Mouse (Mus musculus): ENCODE results near the gene Wasl. TPM values are rescaled to one million over a fixed set of nuclear protein-coding genes. Genes with fewer than 3 reads are reported as not detected.

Gene Wasl
- polyA plus RNA-seq, 1 experiment: 18.2 TPM

GRCm38 (mm10) chr6:24622098-24622497 lies 42.7 kb downstream of the Wasl start:
- Histone ChIP-seq H3K27ac (replicated peaks; ENCODE audit: low read depth, low read length) (no peak overlapping the region), H3K4me1 (ENCODE audit: control insufficient read depth, insufficient read depth, insufficient read length, low read length) (no peaks in the 10 kb centered on the region), H3K4me3 (ENCODE audit: insufficient read depth, low read depth, low read length) (no peak overlapping the region)

DNA sequence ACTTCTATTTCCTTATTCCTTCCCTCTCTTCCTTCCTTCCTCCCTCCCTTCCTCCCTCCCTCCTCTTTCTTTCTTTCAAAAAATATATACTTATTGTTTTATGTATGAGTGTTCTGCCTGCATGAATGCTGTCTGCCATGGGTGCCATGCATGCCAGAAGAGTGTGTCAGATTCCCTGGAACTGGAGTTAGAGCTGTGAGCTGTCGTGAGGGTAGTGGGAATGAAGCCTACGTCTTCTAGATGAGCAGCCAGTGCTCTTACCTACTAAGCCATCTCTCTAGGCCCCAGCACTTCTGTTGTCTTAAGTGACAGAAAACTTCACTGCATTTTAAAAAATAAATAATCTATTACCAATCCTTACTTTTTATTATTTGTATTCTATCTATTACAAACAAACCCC lies 43.9 kb downstream of the Wasl start:
- no peaks in the 10 kb centered on the region for H3K4me1 ChIP-seq (ENCODE audit: control insufficient read depth, insufficient read depth, insufficient read length, low read length)
- H3K27ac ChIP-seq (replicated peaks; ENCODE audit: low read depth, low read length): no peak overlapping the region
- no peak overlapping the region for H3K4me3 ChIP-seq (ENCODE audit: insufficient read depth, low read depth, low read length)

- Histone ChIP-seq H3K27ac (replicated peaks; ENCODE audit: low read depth, low read length) (no peak overlapping the region), H3K4me1 (ENCODE audit: control insufficient read depth, insufficient read depth, insufficient read length, low read length) (no peaks in the 10 kb centered on the region)
These were observed 45.3 kb downstream of the Wasl start for GRCm38 (mm10) chr6:24619285-24620045.

DNA sequence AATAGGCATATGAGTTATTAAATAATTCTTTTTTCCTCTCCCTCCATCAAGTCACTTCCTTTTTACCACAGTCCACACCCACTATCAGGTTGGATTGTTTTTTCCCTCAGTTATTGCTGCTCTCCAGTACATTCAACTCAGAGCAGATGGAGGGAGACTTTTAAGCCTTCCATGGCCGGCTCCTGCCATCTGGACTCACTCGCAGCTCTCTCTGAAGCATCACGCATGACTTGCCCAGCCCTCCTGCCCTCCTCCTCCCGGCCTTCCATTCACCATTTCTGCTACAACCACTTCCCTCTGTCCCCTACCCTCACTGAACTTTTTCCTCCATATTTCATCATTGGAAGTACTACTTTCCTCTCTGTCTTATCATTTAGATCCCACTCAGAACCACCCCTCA lies 48.1 kb downstream of the Wasl start:
- Histone ChIP-seq H3K27ac (replicated peaks; ENCODE audit: low read depth, low read length) (no peak overlapping the region), H3K4me3 (ENCODE audit: insufficient read depth, low read depth, low read length) (no peak overlapping the region), H3K4me1 (ENCODE audit: control insufficient read depth, insufficient read depth, insufficient read length, low read length) (no peaks in the 10 kb centered on the region)

More at GRCm38 (mm10) chr6:24619285-24620045, 45.3 kb downstream of the Wasl start:
- H3K4me3 ChIP-seq (ENCODE audit: insufficient read depth, low read depth, low read length): no peak overlapping the region

- H3K27ac ChIP-seq (replicated peaks; ENCODE audit: low read depth, low read length): no peak overlapping the region
- H3K4me3 ChIP-seq (ENCODE audit: insufficient read depth, low read depth, low read length): no peak overlapping the region
- H3K4me1 ChIP-seq (ENCODE audit: control insufficient read depth, insufficient read depth, insufficient read length, low read length): no peaks in the 10 kb centered on the region
These were observed 50.9 kb downstream of the Wasl start for GRCm38 (mm10) chr6:24613918-24614317.

DNA sequence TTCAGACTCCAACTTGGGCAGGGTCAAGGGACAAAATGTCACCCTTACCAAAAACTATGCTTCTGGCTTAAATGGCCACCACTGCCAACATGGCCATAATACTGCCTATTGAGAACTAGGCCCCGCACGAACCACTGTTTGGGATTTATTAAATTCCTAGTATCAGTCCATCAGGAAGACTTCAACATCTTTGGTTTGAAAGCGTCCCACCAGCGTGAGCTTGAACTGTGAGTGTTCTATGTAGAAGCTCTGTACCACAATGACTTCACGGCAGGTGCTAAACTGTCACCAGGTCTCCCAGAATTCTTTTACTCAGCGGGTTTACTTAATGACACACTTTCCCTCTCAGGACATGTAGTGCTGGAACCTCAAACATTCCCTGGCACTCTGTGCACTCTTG lies 51.5 kb downstream of the Wasl start:
- Histone ChIP-seq H3K4me1 (ENCODE audit: control insufficient read depth, insufficient read depth, insufficient read length, low read length) (no peaks in the 10 kb centered on the region), H3K4me3 (ENCODE audit: insufficient read depth, low read depth, low read length) (no peak overlapping the region), H3K27ac (replicated peaks; ENCODE audit: low read depth, low read length) (no peak overlapping the region)

- no peak overlapping the region for H3K4me3 ChIP-seq (ENCODE audit: insufficient read depth, low read depth, low read length)
- no peaks in the 10 kb centered on the region for H3K4me1 ChIP-seq (ENCODE audit: control insufficient read depth, insufficient read depth, insufficient read length, low read length)
- no peak overlapping the region for H3K27ac ChIP-seq (replicated peaks; ENCODE audit: low read depth, low read length)
These were observed 52.6 kb downstream of the Wasl start for GRCm38 (mm10) chr6:24612074-24612755.

DNA sequence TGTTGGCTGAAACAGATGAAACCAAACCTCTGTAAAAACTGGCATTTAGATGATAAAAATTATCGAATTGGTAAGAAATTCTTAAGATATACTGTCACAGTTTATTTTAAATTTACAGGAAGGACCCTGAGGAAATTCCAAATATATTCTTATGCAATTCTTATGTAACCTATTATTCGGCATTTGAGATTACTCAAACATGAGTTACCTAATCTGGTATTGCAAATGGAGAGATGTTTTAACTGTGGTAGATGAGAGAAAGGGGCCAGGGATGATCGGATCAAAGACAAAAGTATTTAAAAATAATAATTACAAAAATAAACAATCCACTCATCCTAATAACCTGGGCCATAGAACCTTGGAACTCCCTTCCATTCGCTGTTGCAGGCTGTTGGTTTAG lies 54.5 kb downstream of the Wasl start:
- Histone ChIP-seq H3K4me3 (ENCODE audit: insufficient read depth, low read depth, low read length) (no peak overlapping the region), H3K27ac (replicated peaks; ENCODE audit: low read depth, low read length) (no peak overlapping the region; the same call in 1 of the 2 replicates), H3K4me1 (ENCODE audit: control insufficient read depth, insufficient read depth, insufficient read length, low read length) (no peaks in the 10 kb centered on the region)

DNA sequence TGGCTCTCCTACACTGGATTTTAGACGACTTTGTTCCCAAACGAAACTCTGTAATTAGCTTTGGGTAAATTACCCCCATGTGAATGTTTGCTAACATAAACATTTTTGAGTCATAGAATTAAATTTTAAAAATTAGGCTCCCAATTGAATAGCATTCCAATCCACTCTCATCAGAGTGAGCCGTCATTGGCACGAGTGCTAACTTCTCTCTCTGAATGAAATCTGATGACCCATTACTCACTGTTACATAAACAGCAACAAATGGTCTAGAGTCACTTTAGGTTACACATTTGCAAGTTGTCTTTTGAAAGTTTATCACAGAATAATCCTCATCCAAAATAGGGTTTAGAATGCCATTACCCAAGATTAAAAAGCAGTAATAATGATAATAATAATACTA lies 55.3 kb downstream of the Wasl start:
- Histone ChIP-seq H3K27ac (replicated peaks; ENCODE audit: low read depth, low read length) (no peak overlapping the region), H3K4me1 (ENCODE audit: control insufficient read depth, insufficient read depth, insufficient read length, low read length) (no peaks in the 10 kb centered on the region), H3K4me3 (ENCODE audit: insufficient read depth, low read depth, low read length) (no peak overlapping the region)

GRCm38 (mm10) chr6:24608682-24609081 lies 56.1 kb downstream of the Wasl start:
- Histone ChIP-seq H3K27ac (replicated peaks; ENCODE audit: low read depth, low read length) (no peak overlapping the region), H3K4me3 (ENCODE audit: insufficient read depth, low read depth, low read length) (no peak overlapping the region), H3K4me1 (ENCODE audit: control insufficient read depth, insufficient read depth, insufficient read length, low read length) (no peaks in the 10 kb centered on the region)

DNA sequence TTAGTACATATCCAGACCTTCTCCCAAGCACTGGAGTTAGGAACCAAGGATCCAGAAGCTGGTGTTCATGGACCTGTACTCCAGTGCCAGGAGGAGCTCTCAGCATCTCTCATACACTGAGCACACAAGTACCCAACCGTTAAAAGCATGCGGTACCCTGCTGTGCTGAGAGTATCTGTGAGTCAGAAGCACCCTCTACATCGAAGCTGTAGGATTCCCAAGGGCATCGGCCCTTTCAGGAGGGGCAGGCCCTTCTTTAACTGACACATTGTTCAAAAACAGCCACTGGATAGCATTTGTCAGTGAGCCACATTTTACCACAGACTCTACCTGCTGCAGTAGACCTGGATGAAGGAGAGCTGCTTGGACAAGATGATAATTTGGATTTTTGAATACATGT lies 56.7 kb downstream of the Wasl start:
- H3K4me3 ChIP-seq (ENCODE audit: insufficient read depth, low read depth, low read length): no peak overlapping the region
- H3K4me1 ChIP-seq (ENCODE audit: control insufficient read depth, insufficient read depth, insufficient read length, low read length): no peaks in the 10 kb centered on the region
- H3K27ac ChIP-seq (replicated peaks; ENCODE audit: low read depth, low read length): no peak overlapping the region

DNA sequence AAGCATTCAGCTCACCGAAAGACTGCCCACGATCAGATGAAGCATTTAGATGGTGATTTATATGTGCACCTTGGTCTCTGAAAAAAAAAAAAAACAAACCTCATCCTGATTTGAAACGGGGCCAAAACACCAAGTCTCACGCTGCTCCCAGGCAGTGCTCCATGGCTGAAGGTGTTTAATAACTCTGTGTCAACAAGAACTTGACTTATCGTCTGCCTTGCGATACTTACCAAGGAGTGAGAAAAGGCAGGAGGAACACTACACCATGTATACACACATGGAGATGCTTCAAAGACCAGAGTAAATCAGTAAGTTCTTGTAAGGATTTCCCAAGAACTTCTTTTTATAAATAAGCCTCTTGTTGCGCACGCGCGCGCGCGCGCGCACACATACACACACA lies 57.3 kb downstream of the Wasl start:
- no peaks in the 10 kb centered on the region for H3K4me1 ChIP-seq (ENCODE audit: control insufficient read depth, insufficient read depth, insufficient read length, low read length)
- H3K27ac ChIP-seq (replicated peaks; ENCODE audit: low read depth, low read length): no peak overlapping the region
- no peak overlapping the region for H3K4me3 ChIP-seq (ENCODE audit: insufficient read depth, low read depth, low read length)

- Histone ChIP-seq H3K4me1 (ENCODE audit: control insufficient read depth, insufficient read depth, insufficient read length, low read length) (peaks cover 3% of the 10 kb centered on the region; the same call in 1 of the 2 replicates), H3K4me3 (ENCODE audit: insufficient read depth, low read depth, low read length) (no peak overlapping the region), H3K27ac (replicated peaks; ENCODE audit: low read depth, low read length) (no peak overlapping the region)
These were observed 58.3 kb downstream of the Wasl start for GRCm38 (mm10) chr6:24606512-24606911.

DNA sequence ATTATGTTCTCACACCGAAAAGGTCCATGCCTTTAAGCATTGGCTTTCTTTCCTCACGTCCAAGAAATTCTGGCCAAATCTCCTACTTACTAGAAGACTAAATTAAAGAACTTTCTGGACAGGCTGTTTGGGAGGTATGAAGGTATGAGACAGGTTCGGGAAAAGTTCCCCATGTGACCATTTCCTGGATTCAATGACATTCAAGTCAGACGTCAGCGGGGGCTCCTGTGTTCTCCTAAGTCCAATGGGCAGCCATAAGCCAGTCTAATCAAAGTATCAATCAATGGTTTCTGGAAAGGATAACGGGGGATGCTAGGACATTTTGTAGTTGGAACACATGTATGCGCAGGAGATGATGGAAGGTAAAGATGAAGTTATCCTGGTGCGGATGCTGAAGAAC lies 59.2 kb downstream of the Wasl start:
- no peak overlapping the region for H3K4me3 ChIP-seq (ENCODE audit: insufficient read depth, low read depth, low read length)
- peaks cover 5% of the 10 kb centered on the region for H3K4me1 ChIP-seq (ENCODE audit: control insufficient read depth, insufficient read depth, insufficient read length, low read length)
- no peak overlapping the region for H3K27ac ChIP-seq (replicated peaks; ENCODE audit: low read depth, low read length)

- Histone ChIP-seq H3K4me3 (ENCODE audit: insufficient read depth, low read depth, low read length) (no peak overlapping the region), H3K27ac (replicated peaks; ENCODE audit: low read depth, low read length) (no peak overlapping the region), H3K4me1 (ENCODE audit: control insufficient read depth, insufficient read depth, insufficient read length, low read length) (peaks cover 8% of the 10 kb centered on the region)
These were observed 60.5 kb downstream of the Wasl start for GRCm38 (mm10) chr6:24604289-24604688.

GRCm38 (mm10) chr6:24602993-24603392 lies 61.8 kb downstream of the Wasl start:
- Histone ChIP-seq H3K27ac (replicated peaks; ENCODE audit: low read depth, low read length) (no peak overlapping the region), H3K4me1 (ENCODE audit: control insufficient read depth, insufficient read depth, insufficient read length, low read length) (peaks cover 11% of the 10 kb centered on the region), H3K4me3 (ENCODE audit: insufficient read depth, low read depth, low read length) (no peak overlapping the region)

Data from brown adipose tissue, adult 24 weeks (tissue).